Mouse (Mus musculus) adrenal gland, adult 18-20 months (tissue): ENCODE results near the gene Poll. TPM values are rescaled to one million over a fixed set of nuclear protein-coding genes. Genes with fewer than 3 reads are reported as not detected.

Experiments used
- DNase-seq, 2 experiments: peaks; one replicate each; pipeline ENCODE4 v3.0.0; 2021 to 2022; ENCODE audit warnings: low spot score in 2 of 2
- total RNA-seq, 2 experiments: library from RNA; stranded (reverse); gene quantifications; 1 replicate in 1 of 2; 2 replicates in 1 of 2; pipeline ENCODE4 v1.2.3; 2021

The Poll gene
- total RNA-seq, 2 experiments from 2014 or later, result 9.4 to 11.0 TPM

DNA sequence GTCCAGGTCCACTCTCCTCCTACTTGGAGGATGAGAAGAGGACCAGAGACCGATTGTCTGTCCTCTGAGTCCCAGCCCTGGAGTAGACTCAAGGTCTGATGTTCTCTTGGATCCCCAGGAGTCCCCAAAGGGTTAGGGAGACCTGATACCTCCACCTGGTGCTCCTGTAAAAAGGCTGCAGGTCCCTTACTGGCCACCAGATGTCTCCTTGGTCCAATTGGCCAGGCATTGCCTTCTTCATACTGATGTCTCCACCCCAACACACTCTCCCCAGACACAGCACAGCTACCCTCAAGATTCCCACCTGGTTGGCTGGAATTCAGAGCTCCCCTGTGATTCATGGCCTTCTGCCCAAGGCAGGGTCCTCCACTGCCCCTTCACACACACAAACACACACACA lies 22.8 kb downstream of the Poll start:
- peak; percentile 47 to 59 for DNase-seq

DNA sequence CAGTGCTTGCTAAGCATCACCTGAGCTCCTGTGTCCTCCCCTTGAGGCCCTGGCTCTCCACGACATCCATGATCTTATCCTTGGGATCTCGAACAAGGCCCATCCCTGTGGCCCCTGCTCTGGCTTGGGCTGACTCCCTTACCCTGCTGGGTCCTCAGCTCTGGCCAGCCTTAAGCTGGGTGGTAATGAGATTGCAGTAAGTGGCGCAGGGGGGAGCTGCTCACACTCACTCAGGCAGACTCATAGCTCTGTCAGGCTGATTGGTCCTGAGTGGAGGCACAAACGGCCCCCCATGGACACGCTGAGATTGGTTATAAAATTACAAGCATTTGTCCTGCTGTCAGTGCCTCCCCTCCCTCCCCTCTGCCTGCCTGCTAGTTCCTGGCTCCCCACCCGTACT lies 24.4 kb downstream of the Poll start:
- DNase-seq, result no peak

DNA sequence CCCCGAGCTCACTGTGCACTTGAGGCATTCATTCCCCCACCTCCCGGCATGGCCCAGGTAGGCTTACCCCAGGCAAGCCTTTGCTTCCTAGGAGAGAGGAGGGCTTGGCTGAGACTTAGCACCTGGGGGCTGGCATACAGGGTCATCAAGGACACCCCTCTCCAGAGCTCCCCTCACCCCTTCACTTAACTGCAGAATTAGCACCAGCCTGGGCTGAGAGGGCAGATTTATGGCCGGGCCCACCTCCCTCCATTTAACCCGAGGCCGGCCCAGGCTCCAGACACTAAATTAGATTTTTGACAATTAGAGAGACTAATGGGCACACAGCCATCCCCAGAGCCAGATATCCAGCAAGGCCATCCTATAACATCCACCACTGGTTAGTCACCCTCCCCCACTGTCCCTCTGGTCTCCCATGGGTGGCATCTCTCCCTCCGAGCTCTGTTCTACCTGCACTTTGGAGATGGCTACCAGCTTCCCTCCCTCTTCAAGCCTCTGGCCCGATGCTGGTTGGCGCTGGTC lies 25.1 kb downstream of the Poll start:
- DNase-seq, result no peak

DNA sequence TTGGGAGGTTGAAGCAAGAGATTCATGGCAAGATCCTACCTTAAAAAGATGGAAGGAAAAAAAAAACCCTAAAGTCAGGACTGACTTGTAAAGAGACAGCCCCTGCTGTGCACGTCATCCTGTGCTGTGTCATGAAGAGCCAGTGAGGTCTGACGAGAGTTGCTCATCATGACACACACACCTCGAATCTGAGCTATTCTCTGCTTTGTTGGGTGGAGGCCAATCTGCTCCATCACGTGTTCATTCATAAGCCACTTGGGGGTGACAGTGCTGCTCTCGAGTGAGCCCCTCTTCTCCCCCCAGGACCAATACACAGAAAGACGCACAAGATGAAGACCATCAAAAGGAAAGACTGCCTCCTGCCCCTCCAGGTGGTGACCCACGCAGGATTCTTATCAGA lies 26.7 kb downstream of the Poll start:
- no peak for DNase-seq

DNA sequence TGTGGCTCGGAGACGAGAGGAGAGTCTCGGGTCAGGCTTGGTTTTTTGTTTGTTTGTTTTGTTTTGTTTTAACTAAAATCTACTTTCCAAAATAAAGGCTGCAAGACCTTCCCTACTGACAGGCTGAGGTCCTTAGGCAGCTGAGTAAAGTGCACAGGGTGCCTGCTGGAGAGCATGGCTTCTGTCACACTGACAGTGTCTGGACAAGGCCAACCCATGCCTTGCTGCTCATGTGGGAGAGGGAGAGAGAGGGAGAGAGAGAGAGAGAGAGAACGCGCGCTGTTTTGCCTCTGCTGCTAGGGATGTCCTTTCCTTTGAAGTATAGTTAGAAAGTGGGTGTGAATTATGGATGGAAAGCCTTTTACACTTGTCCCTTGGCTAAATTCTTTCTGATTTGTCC lies 28.8 kb downstream of the Poll start:
- DNase-seq, result no peak

DNA sequence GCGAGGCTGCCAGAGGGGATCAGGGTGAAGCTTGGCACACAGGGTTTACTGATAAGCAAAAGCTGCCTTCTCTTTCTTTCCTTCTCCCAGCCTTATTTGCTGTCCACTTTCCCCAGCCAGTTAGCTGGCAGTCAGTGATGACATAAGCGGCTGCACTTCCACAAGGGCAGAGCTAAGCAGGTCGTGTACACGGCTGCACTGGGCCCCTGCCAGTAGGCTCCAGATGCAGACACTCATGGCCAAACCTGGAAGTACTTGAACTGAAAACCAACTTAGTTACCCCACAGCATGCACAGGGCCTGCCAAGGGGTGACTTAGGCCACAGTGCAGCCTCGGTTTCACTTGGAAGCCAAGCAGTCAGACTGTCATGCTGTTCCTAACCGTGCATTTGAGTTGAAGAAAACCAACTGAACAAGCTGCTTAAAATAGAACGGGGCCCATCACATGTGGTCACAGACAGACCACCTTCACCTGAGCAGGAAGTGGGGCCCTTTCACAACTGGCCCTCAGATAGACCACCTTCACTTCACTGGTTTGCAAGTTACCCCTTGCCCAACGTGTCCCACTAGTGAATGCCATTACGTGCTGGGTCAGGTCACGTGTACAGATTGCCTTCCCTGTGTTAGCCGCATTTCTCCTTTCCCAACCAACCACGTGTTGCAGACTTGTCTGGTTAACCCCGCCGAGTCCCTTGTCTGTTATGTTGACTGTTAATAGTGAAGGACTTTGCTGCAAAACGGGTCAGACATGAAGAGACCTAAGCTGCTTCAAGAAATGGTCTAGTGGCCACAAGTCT lies 29.9 kb downstream of the Poll start:
- no peak for DNase-seq

DNA sequence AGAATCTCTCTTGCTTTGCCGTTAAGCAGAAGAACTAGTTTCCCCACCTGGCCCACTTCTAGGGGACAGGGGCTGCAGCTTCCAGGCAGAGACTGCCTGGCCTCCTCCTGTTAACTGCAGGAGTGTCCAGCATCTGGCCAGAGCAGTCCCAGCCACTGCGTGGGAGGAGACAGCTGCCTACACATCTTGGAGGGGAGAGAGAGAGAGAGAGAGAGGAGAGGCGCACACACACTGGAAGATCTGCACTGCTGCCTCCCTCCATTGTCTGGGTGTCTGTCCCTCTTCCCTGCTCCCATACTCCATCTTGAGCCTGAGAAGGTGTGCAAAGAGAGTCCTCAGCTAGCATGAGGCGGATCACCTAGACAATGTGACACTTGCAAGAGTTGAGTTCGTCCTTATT lies 31.0 kb downstream of the Poll start:
- DNase-seq, result no peak

DNA sequence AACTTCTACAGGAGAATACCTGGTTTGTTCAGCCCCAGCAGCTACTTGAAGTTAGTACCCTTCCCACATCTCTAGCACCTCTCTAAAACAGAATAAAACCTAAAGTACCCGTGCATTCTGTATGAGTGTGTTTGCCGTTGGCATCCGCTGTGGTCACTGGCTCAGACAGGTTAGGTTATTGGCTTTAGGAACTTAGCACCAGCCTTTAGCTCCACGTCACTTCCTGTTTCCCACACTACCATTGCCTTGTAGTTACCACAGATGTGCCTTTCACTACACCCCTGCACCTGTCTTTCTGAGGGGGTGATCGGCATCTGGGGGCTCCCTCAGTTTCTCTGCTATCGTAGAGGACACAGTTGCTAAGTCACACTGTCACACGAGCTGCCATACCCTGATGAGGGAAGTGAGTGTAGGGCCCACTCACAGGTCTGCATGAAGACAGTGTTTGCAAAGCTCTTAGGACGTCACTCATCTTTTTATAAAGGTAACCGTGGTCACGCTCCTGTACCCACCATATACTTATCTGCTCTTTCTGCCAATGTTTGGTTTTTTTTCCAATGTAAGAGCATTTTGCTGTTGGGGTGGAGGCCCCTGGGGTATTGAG lies 32.3 kb downstream of the Poll start:
- DNase-seq, result no peak

DNA sequence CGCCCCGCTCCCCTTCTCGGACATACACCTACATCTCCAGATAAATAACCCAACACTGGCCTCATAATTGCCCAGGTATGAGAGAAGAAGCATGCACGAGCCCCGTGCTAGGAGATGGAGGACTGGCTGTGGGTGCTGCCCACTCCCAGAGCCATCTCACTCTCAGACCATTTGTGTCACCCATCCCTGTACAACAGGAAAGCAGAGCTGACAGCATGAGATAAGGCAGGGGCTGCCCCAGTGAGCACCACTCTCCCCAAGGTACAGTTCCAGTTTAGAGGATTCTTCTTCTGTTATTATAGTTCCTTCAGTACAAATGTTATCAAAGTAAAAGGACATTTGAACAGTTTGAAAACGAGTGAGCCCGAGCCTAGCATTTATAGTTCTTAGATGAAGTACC lies 32.9 kb downstream of the Poll start:
- no peak for DNase-seq

DNA sequence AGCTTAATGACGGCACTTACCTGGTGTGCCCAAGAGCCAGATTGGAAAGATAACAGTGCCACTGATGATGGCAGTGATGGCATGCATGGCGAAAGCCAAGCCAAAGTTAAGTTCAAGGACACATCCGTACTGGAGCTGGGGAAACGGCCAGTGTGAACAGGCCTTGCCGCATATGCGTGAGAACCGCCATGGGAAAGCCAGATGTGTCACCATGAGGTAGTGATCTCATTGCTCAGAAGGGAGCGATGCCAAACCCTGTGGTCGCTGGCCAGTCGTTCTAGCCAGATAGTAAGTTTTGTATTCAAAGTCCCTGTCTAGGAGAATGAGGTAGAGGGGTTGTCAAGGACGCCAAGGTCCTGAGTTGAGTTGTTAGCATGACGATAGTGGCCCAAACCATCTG lies 44.1 kb downstream of the Poll start:
- DNase-seq, result no peak

DNA sequence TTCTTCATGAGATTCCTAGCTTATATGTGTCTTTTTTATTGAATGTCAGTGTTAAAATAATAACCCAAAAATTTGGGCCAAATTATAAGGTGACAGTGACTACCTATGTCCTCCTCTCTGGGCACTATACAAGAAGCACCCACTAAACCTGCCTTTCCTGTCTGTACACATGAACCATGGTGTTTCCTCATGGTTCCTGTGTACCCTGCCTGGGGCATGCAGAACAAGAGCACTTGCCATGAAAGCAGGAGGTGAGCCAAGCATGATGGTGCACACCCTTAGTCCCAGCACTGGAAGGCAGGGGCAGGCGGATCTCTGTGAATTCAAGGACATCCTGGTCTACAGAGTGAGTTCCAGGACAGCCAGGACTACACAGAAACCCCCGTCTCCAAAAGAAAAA lies 45.0 kb downstream of the Poll start:
- DNase-seq, result no peak

DNA sequence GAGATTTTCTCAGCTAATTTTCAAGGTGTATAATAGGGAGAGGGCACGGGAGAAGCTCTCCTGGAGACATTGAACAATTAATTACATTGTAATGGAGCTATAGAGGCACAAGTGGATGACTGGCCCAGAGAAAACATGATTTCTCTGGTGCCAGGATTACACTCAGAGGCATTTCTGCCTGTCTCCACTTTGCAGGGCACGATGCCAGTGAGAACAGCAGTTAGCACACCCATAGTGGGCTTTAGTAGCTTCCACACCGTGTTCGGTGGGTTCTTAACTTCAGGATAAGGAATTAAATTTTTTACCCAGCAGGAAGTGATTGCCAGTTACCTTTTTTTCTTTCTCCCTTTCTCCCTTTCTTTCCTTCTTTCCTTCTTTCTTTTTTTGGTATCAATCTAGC lies 48.9 kb downstream of the Poll start:
- no peak for DNase-seq

DNA sequence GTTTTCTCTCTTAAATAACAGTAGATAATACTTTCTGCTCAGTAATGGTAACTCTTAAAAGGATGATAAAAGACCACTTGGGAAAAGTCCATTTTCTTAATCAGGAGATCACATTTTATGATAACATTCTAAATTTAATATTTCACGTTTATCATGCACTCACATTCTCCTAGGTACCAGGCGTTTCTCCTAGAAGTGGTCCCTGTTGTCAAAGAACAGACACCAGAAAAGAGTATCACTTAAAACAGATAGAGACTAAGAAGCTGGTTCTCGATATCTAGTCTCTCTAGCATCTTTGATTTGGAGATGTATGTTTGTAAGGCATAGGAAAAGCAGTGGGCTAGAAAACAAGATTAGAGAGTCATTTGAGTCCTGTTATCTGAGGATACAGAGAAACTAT lies 49.7 kb downstream of the Poll start:
- no peak for DNase-seq

DNA sequence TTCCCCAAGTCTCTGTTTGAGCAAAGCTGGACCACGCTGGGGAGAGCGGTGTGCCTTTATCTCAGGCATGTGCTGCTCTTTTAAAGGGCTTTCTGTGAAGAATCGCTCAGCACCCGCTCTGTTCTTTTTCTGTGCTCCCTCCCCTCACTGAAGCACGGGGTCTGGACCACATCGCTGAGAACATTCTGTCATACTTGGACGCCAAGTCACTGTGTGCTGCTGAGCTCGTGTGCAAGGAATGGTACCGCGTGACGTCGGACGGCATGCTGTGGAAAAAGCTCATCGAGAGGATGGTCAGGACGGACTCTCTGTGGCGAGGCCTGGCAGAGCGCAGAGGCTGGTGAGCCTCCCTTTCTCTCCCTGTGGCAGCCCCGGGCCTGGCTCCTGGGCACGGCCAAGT lies 52.8 kb downstream of the Poll start:
- DNase-seq, result no peak

DNA sequence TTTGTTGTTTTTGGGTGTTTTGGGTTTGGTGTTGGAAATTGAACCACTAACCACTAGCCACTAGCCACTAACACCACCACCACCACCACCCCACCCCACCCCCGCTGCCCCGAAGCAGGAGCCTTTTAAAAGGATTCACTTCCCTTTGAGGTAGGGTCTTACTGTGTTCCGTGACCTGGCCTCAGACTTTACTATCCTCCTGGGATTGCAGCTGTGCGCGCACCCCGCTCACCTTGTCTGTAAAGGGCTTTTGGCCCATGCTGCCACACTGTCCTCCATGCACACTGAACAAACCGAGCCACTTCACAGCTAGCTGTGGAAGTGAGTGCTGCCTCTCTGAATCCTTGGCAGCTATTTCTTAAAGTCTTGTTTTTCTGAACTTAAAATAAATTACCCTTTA lies 54.9 kb downstream of the Poll start:
- DNase-seq, result no peak

Other genes starting within 250 kb of the Poll start
- 10 to 100 TPM; 33.6 to 37.1 TPM for gene Btrc, start 196.8 kb downstream of the Poll start, total RNA-seq
- gene Gm17018, start 84 bp upstream of the Poll start, total RNA-seq, result 10 to 100 TPM; 28.4 to 33.9 TPM
- 10 to 100 TPM; 30.9 to 47.7 TPM for gene Fbxw4, start 99.8 kb upstream of the Poll start, total RNA-seq
- gene Fgf8, start 182.4 kb upstream of the Poll start, total RNA-seq, result not detected
- gene Npm3, start 189.1 kb upstream of the Poll start, total RNA-seq, result 10 to 100 TPM; 28.5 to 30.7 TPM
- 10 to 100 TPM; 75.4 to 86.4 TPM for gene Mgea5, start 223.3 kb upstream of the Poll start, total RNA-seq